Mouse (Mus musculus) limb, embryonic 12.5 days (tissue): ENCODE data around the gene Echdc3. TPM values are rescaled to one million over a fixed set of nuclear protein-coding genes. Genes with fewer than 3 reads are reported as not detected.

Experiments
- ATAC-seq: fragments of 200-750 bp; cut with Nextera tagmentation; 2 replicates; pipeline ENCODE4 v1.8.0; 2017; ENCODE audit warnings: low read depth, moderate TSS enrichment; ENCODE audit not compliant: insufficient number of reproducible peaks, insufficient read depth, low FRiP score, low TSS enrichment
- H3K27ac ChIP-seq: fragments of 300-500 bp; sonication (generic); 2 replicates; pipeline ENCODE4 v1.5.1; 2016; ENCODE audit warnings: mild to moderate bottlenecking, moderate library complexity
- H3K27me3 ChIP-seq: fragments of 300-500 bp; sonication (generic); 2 replicates; pipeline ENCODE4 v1.6.1; 2016; ENCODE audit warnings: mild to moderate bottlenecking, moderate library complexity
- H3K36me3 ChIP-seq: fragments of 300-500 bp; sonication (generic); 2 replicates; pipeline ENCODE4 v1.6.1; 2016; ENCODE audit warnings: mild to moderate bottlenecking, moderate library complexity
- H3K4me1 ChIP-seq: fragments of 300-500 bp; sonication (generic); replicated peaks from 2 replicates; pipeline ENCODE4 v1.6.1; 2016
- H3K4me2 ChIP-seq: fragments of 300-500 bp; sonication (generic); 2 replicates; pipeline ENCODE4 v1.6.1; 2016; ENCODE audit warnings: mild to moderate bottlenecking, moderate library complexity
- H3K4me3 ChIP-seq: fragments of 300-500 bp; sonication (generic); replicated peaks from 2 replicates; pipeline ENCODE4 v1.5.1; 2016; ENCODE audit warnings: mild to moderate bottlenecking
- H3K9ac ChIP-seq: fragments of 300-500 bp; sonication (generic); replicated peaks from 2 replicates; pipeline ENCODE4 v1.6.1; 2016; ENCODE audit warnings: mild to moderate bottlenecking, moderate library complexity
- H3K9me3 ChIP-seq: fragments of 300-500 bp; sonication (generic); 2 replicates; pipeline ENCODE4 v1.6.1; 2016; ENCODE audit warnings: mild to moderate bottlenecking, moderate library complexity
- WGBS: fragments of 180-500 bp; shearing (Covaris S2); methylation state at CpG from one replicate; pipeline ENCODE4 v1.1.7; 2016; 5-methylcytosine and 5-hydroxymethylcytosine counted together
- polyA plus RNA-seq: library from polyadenylated mRNA; unstranded; fragments of >200 nt; fragmentation: Nextera tagmentation; extraction: Ambion mirVana; gene quantifications from 2 replicates; pipeline ENCODE4 v1.2.1, GENCODE M21; 2016

The Echdc3 gene
- 4.1 and 4.3 TPM in 2 replicates for polyA plus RNA-seq

- no peaks in the 10 kb centered on the region for H3K36me3 ChIP-seq
- 2% methylated on average over 30 of the region's 30 CpGs for WGBS
These were observed at the start of gene Echdc3 for GRCm38 (mm10) chr2:6212724-6213511. Echdc3 (minus strand) TSS chr2:6213033.

GRCm38 (mm10) chr2:6261718-6262117 lies 48.9 kb upstream of the Echdc3 start:
- Histone ChIP-seq H3K27me3 (no peaks in the 10 kb centered on the region), H3K4me3 (no peak overlapping the region), H3K9ac (no peak overlapping the region), H3K9me3 (peaks cover 4% of the 10 kb centered on the region; the same call in 1 of the 2 replicates), H3K4me1 (peaks cover 16% of the 10 kb centered on the region), H3K36me3 (no peaks in the 10 kb centered on the region), H3K4me2 (no peak overlapping the region), H3K27ac (peak overlapping the region; percentile 75)
- ATAC-seq = no peak
- 77% methylated on average over 9 of the region's 9 CpGs for WGBS

More at GRCm38 (mm10) chr2:6212724-6213511, at the start of gene Echdc3:
- H3K27ac ChIP-seq = peak within 1 kb of the TSS; percentile 83
- peak within 1 kb of the TSS; percentile 63 for H3K9ac ChIP-seq
- peak within 1 kb of the TSS; percentile 66 for H3K4me2 ChIP-seq
- no peaks in the 10 kb centered on the region for H3K9me3 ChIP-seq
- peaks cover 15% of the 10 kb centered on the region for H3K4me1 ChIP-seq
- H3K27me3 ChIP-seq = no peaks in the 10 kb centered on the region
- H3K4me3 ChIP-seq = peak within 1 kb of the TSS; percentile 44
- peak; percentile 87 for ATAC-seq

- peak; percentile 72; the same call in 1 of the 2 replicates for ATAC-seq
- H3K27me3 ChIP-seq = no peaks in the 10 kb centered on the region
- no peak overlapping the region for H3K4me2 ChIP-seq
These were observed 48.4 kb upstream of the Echdc3 start for GRCm38 (mm10) chr2:6261201-6261672.

GRCm38 (mm10) chr2:6260661-6261060 lies 47.8 kb upstream of the Echdc3 start:
- Histone ChIP-seq H3K9me3 (peaks cover 4% of the 10 kb centered on the region; the same call in 1 of the 2 replicates), H3K27me3 (no peaks in the 10 kb centered on the region), H3K4me2 (no peak overlapping the region), H3K27ac (peak overlapping the region; percentile 75; the same call in 1 of the 2 replicates), H3K9ac (no peak overlapping the region), H3K36me3 (no peaks in the 10 kb centered on the region), H3K4me1 (peaks cover 24% of the 10 kb centered on the region), H3K4me3 (no peak overlapping the region)
- ATAC-seq = no peak
- 92% methylated on average over 4 of the region's 4 CpGs for WGBS

More at GRCm38 (mm10) chr2:6261201-6261672, 48.4 kb upstream of the Echdc3 start:
- 37% methylated on average over 8 of the region's 8 CpGs for WGBS
- H3K9me3 ChIP-seq = peaks cover 4% of the 10 kb centered on the region; the same call in 1 of the 2 replicates
- H3K9ac ChIP-seq = no peak overlapping the region
- peak overlapping the region; percentile 75 for H3K27ac ChIP-seq
- no peaks in the 10 kb centered on the region for H3K36me3 ChIP-seq
- peaks cover 21% of the 10 kb centered on the region for H3K4me1 ChIP-seq
- no peak overlapping the region for H3K4me3 ChIP-seq

GRCm38 (mm10) chr2:6259182-6259581 lies 46.3 kb upstream of the Echdc3 start:
- Histone ChIP-seq H3K4me3 (no peak overlapping the region), H3K27me3 (no peaks in the 10 kb centered on the region), H3K4me2 (no peak overlapping the region), H3K9ac (no peak overlapping the region), H3K9me3 (peaks cover 6% of the 10 kb centered on the region; the same call in 1 of the 2 replicates), H3K36me3 (no peaks in the 10 kb centered on the region), H3K27ac (no peak overlapping the region), H3K4me1 (peaks cover 24% of the 10 kb centered on the region)
- no peak for ATAC-seq
- WGBS = 93% methylated on average over 3 of the region's 3 CpGs

- no peaks in the 10 kb centered on the region for H3K36me3 ChIP-seq
- H3K4me3 ChIP-seq = no peak overlapping the region
- no peak for ATAC-seq
- 89% methylated on average over 4 of the region's 4 CpGs for WGBS
- no peak overlapping the region for H3K4me2 ChIP-seq
- no peak overlapping the region for H3K27ac ChIP-seq
- H3K4me1 ChIP-seq = peaks cover 24% of the 10 kb centered on the region
- H3K9me3 ChIP-seq = peaks cover 6% of the 10 kb centered on the region; the same call in 1 of the 2 replicates
- H3K27me3 ChIP-seq = no peaks in the 10 kb centered on the region
- no peak overlapping the region for H3K9ac ChIP-seq
These were observed 45.2 kb upstream of the Echdc3 start for GRCm38 (mm10) chr2:6258026-6258425.

- Histone ChIP-seq H3K4me3 (no peak overlapping the region), H3K36me3 (no peaks in the 10 kb centered on the region), H3K4me2 (no peak overlapping the region), H3K4me1 (peaks cover 24% of the 10 kb centered on the region), H3K9ac (no peak overlapping the region), H3K27ac (peak overlapping the region; percentile 62; the same call in 1 of the 2 replicates), H3K27me3 (no peaks in the 10 kb centered on the region), H3K9me3 (peaks cover 6% of the 10 kb centered on the region; the same call in 1 of the 2 replicates)
- no peak for ATAC-seq
- WGBS = 53% methylated on average over 2 of the region's 2 CpGs
These were observed 44.3 kb upstream of the Echdc3 start for GRCm38 (mm10) chr2:6257146-6257545.

GRCm38 (mm10) chr2:6255989-6256841 lies 43.4 kb upstream of the Echdc3 start:
- 0 out of 2 replicates have a peak overlapping the region, but pooled peaks have one; percentile 18 for H3K9ac ChIP-seq
- no peak overlapping the region for H3K4me3 ChIP-seq
- ATAC-seq = peak; percentile 82
- WGBS = 52% methylated on average over 19 of the region's 19 CpGs
- H3K4me1 ChIP-seq = peaks cover 18% of the 10 kb centered on the region
- H3K27me3 ChIP-seq = no peaks in the 10 kb centered on the region
- no peak overlapping the region for H3K4me2 ChIP-seq
- peak overlapping the region; percentile 62 for H3K27ac ChIP-seq
- H3K36me3 ChIP-seq = no peaks in the 10 kb centered on the region
- H3K9me3 ChIP-seq = peaks cover 6% of the 10 kb centered on the region; the same call in 1 of the 2 replicates

GRCm38 (mm10) chr2:6255402-6255988 lies 42.7 kb upstream of the Echdc3 start:
- H3K4me2 ChIP-seq = no peak overlapping the region
- no peak overlapping the region for H3K9ac ChIP-seq
- peaks cover 6% of the 10 kb centered on the region; the same call in 1 of the 2 replicates for H3K9me3 ChIP-seq
- WGBS = 90% methylated on average over 5 of the region's 5 CpGs
- no peak overlapping the region for H3K4me3 ChIP-seq
- no peaks in the 10 kb centered on the region for H3K36me3 ChIP-seq
- H3K27me3 ChIP-seq = no peaks in the 10 kb centered on the region
- ATAC-seq = no peak
- H3K4me1 ChIP-seq = peaks cover 15% of the 10 kb centered on the region
- 0 out of 2 replicates have a peak overlapping the region, but pooled peaks have one; percentile 31 for H3K27ac ChIP-seq

- H3K36me3 ChIP-seq = no peaks in the 10 kb centered on the region
- H3K4me2 ChIP-seq = no peak overlapping the region
- no peak for ATAC-seq
- H3K9me3 ChIP-seq = 0 out of 2 replicates have a peak, but pooled peaks cover 2% of the 10 kb centered on the region
- no peak overlapping the region for H3K4me3 ChIP-seq
- 82% methylated on average over 3 of the region's 3 CpGs for WGBS
- no peaks in the 10 kb centered on the region for H3K27me3 ChIP-seq
- H3K9ac ChIP-seq = no peak overlapping the region
- peaks cover 15% of the 10 kb centered on the region for H3K4me1 ChIP-seq
- H3K27ac ChIP-seq = no peak overlapping the region
These were observed 39.7 kb upstream of the Echdc3 start for GRCm38 (mm10) chr2:6252491-6252890.
